Mouse (Mus musculus) megakaryocyte, embryonic 14.5 days (primary cell): Measurements from ENCODE around the gene Cmtm7.

Experiments used
- FLI1 ChIP-seq: IDR thresholded peaks from 2 replicates; pipeline ENCODE4 v1.6.1; 2012; ENCODE audit warnings: low read length, inconsistent platforms, mixed read lengths
- GATA1 ChIP-seq: IDR thresholded peaks from 3 replicates; pipeline ENCODE4 v1.6.1; 2012; ENCODE audit warnings: mixed read lengths, low read length, inconsistent platforms, borderline replicate concordance

GRCm38 (mm10) chr9:114745654-114746053 lies 36.0 kb downstream of the Cmtm7 start:
- no peak for TF ChIP-seq GATA1
- TF ChIP-seq FLI1 = no peak
